Mouse (Mus musculus): ENCODE data around the gene Clspn.

DNA sequence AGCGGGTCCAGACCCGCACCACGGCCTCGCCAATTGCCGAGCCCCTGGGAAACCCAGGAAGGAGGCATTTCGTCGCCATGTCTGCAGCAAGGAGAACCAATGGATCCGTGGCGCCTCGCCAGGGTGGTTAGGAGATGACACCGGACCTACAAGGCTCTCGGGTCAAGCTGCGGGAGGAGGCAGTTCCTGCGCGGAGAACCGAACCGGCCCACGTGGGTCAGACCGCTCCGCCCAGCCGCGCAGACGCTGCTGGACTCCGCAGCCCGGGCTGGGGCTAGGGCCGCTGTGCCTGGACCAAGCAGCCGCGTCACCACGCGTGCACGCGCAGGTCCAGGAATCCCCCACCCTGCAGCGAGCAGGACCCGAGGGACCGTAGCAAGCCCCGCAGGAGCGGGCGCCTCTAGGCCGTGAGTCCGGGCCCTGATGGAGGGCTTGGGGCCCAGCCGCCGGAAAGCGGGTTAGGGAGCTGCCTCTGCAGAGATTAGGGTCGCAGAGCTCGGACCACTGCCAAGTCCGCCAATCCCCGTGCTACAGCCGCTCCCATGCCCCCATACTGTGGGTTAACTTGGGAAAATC lies 53.0 kb downstream of the Clspn start, which contains the start of gene 5730409E04Rik:
- TF ChIP-seq POLR2A (IDR thresholded peaks at IDR 0.05; ENCODE audit: extremely low read depth, insufficient read depth, low read length) (peak; percentile 67; the same call in 1 of the 2 replicates), CTCF (IDR thresholded peaks at IDR 0.05; ENCODE audit: low read depth, low read length) (no peak)

All from liver, adult 2 months (tissue).